Mouse (Mus musculus) layer of hippocampus, adult 11-12 months (tissue): ENCODE results near the gene Secisbp2.
A peak's percentile ranks its signal among the peaks of the same experiment; 100 is the strongest.
"Not testable (repeated sequence)": the region's sequence is repeated elsewhere in the genome, so short reads cannot be mapped to it uniquely, and the experiment has no call there.

Source experiments
- DNase-seq: peaks from one replicate; pipeline ENCODE4 v3.0.0; 2022; ENCODE audit warnings: low spot score

The Secisbp2 gene

GRCm38 (mm10) chr13:51651408-51652064 lies at the start of gene Secisbp2:
TSS of gene Secisbp2 (plus strand) at chr13:51651697.
- peak; percentile 93 for DNase-seq

- DNase-seq, result no peak
Observed at GRCm38 (mm10) chr13:51602764-51603163, 48.7 kb upstream of the Secisbp2 start.

- peak; percentile 63 for DNase-seq
Observed at GRCm38 (mm10) chr13:51603221-51603893, 48.1 kb upstream of the Secisbp2 start.

- peak; percentile 64 for DNase-seq
Observed at GRCm38 (mm10) chr13:51603894-51604244, 47.6 kb upstream of the Secisbp2 start.

- DNase-seq, result no peak
Observed at GRCm38 (mm10) chr13:51609231-51609630, 42.3 kb upstream of the Secisbp2 start.

- DNase-seq, result no peak
Observed at GRCm38 (mm10) chr13:51611060-51611459, 40.4 kb upstream of the Secisbp2 start.

GRCm38 (mm10) chr13:51611500-51611899 lies 40.0 kb upstream of the Secisbp2 start:
- DNase-seq, result no peak

GRCm38 (mm10) chr13:51615815-51616214 lies 35.7 kb upstream of the Secisbp2 start:
- DNase-seq, result no peak

- peak; percentile 77 for DNase-seq
Observed at GRCm38 (mm10) chr13:51616417-51617044, 35.0 kb upstream of the Secisbp2 start.

- DNase-seq, result no peak
Observed at GRCm38 (mm10) chr13:51617306-51617705, 34.2 kb upstream of the Secisbp2 start.

GRCm38 (mm10) chr13:51617861-51618260 lies 33.6 kb upstream of the Secisbp2 start:
- peak; percentile 78 for DNase-seq

GRCm38 (mm10) chr13:51618602-51619001 lies 32.9 kb upstream of the Secisbp2 start:
- DNase-seq, result no peak

- no peak for DNase-seq
Observed at GRCm38 (mm10) chr13:51622626-51623025, 28.9 kb upstream of the Secisbp2 start.

- no peak for DNase-seq
Observed at GRCm38 (mm10) chr13:51623678-51624077, 27.8 kb upstream of the Secisbp2 start.

GRCm38 (mm10) chr13:51628273-51628848 lies 23.1 kb upstream of the Secisbp2 start:
- no peak for DNase-seq

- no peak for DNase-seq
Observed at GRCm38 (mm10) chr13:51631354-51631992, 20.0 kb upstream of the Secisbp2 start.

- no peak for DNase-seq
Observed at GRCm38 (mm10) chr13:51632560-51633218, 18.8 kb upstream of the Secisbp2 start.

- not testable (repeated sequence) for DNase-seq
Observed at GRCm38 (mm10) chr13:51635384-51635783, 16.1 kb upstream of the Secisbp2 start.

GRCm38 (mm10) chr13:51638958-51639357 lies 12.5 kb upstream of the Secisbp2 start:
- DNase-seq, result no peak

- no peak for DNase-seq
Observed at GRCm38 (mm10) chr13:51641424-51641823, 10.1 kb upstream of the Secisbp2 start.

GRCm38 (mm10) chr13:51642171-51642778 lies 9.2 kb upstream of the Secisbp2 start:
- DNase-seq, result no peak
